Mouse (Mus musculus): ENCODE results near the gene Sdk1. TPM values are rescaled to one million over a fixed set of nuclear protein-coding genes. Genes with fewer than 3 reads are reported as not detected.

The Sdk1 gene
- polyA plus RNA-seq, 1 experiment from 2014 or later, result 3.4 TPM

GRCm38 (mm10) chr5:142156868-142157852 is 915.9 kb downstream of the Sdk1 start:
- no peak overlapping the region for H3K4me3 ChIP-seq (replicated peaks; ENCODE audit: low read length)
- no peak for ATAC-seq (ENCODE audit: insufficient read depth, low FRiP score)
- H3K9ac ChIP-seq (ENCODE audit: low read length), result no peak overlapping the region
- no peak overlapping the region for H3K4me2 ChIP-seq (ENCODE audit: low read depth, low read length)
- no peaks in the 10 kb centered on the region for H3K9me3 ChIP-seq (replicated peaks; ENCODE audit: control insufficient read depth, low read length)
- no peaks in the 10 kb centered on the region for H3K36me3 ChIP-seq (ENCODE audit: control insufficient read depth, insufficient read depth, low read length)
- WGBS, result 80% methylated on average over 17 of the region's 17 CpGs
- no peaks in the 10 kb centered on the region for H3K4me1 ChIP-seq (ENCODE audit: control insufficient read depth, insufficient read depth, low read length)
- H3K27ac ChIP-seq (ENCODE audit: low read length), result no peak overlapping the region
- H3K27me3 ChIP-seq (ENCODE audit: control insufficient read depth, insufficient read depth, low read length), result no peaks in the 10 kb centered on the region

DNA sequence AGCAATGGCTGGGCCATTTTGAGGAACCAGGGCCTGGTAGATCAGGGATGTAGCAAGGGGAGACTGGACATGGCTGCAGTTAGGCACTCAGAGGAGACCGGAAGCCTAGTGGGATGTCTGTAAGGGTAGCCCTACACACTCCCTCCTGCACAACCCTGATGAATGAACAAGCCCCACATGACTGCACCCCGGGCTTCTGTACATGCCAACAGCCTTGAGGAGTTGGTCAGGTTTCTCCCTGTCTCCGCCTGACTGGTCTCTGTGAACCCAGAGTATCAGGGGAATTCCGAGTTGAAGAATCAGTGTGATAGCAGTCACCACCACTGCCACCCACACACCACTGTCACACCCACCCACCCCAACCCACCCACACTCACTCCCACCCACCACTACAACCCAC is 922.2 kb downstream of the Sdk1 start:
- no peak overlapping the region for H3K9ac ChIP-seq (ENCODE audit: low read length)
- no peak overlapping the region for H3K4me3 ChIP-seq (replicated peaks; ENCODE audit: low read length)
- H3K4me1 ChIP-seq (ENCODE audit: control insufficient read depth, insufficient read depth, low read length), result no peaks in the 10 kb centered on the region
- no peak overlapping the region for H3K4me2 ChIP-seq (ENCODE audit: low read depth, low read length)
- no peak overlapping the region for H3K27ac ChIP-seq (ENCODE audit: low read length)
- WGBS, result 86% methylated on average over 4 of the region's 4 CpGs
- H3K9me3 ChIP-seq (replicated peaks; ENCODE audit: control insufficient read depth, low read length), result no peaks in the 10 kb centered on the region
- no peak for ATAC-seq (ENCODE audit: insufficient read depth, low FRiP score)
- H3K36me3 ChIP-seq (ENCODE audit: control insufficient read depth, insufficient read depth, low read length), result no peaks in the 10 kb centered on the region
- H3K27me3 ChIP-seq (ENCODE audit: control insufficient read depth, insufficient read depth, low read length), result no peaks in the 10 kb centered on the region

GRCm38 (mm10) chr5:142173636-142174035 is 932.3 kb downstream of the Sdk1 start:
- H3K9ac ChIP-seq (ENCODE audit: low read length), result no peak overlapping the region
- H3K4me1 ChIP-seq (ENCODE audit: control insufficient read depth, insufficient read depth, low read length), result no peaks in the 10 kb centered on the region
- H3K27ac ChIP-seq (ENCODE audit: low read length), result no peak overlapping the region
- no peaks in the 10 kb centered on the region; the same call in 1 of the 2 replicates for H3K9me3 ChIP-seq (replicated peaks; ENCODE audit: control insufficient read depth, low read length)
- no peaks in the 10 kb centered on the region; the same call in 1 of the 2 replicates for H3K36me3 ChIP-seq (ENCODE audit: control insufficient read depth, insufficient read depth, low read length)
- WGBS, result 87% methylated on average over 4 of the region's 4 CpGs
- no peaks in the 10 kb centered on the region for H3K27me3 ChIP-seq (ENCODE audit: control insufficient read depth, insufficient read depth, low read length)
- H3K4me3 ChIP-seq (replicated peaks; ENCODE audit: low read length), result no peak overlapping the region
- H3K4me2 ChIP-seq (ENCODE audit: low read depth, low read length), result no peak overlapping the region
- ATAC-seq (ENCODE audit: insufficient read depth, low FRiP score), result no peak

DNA sequence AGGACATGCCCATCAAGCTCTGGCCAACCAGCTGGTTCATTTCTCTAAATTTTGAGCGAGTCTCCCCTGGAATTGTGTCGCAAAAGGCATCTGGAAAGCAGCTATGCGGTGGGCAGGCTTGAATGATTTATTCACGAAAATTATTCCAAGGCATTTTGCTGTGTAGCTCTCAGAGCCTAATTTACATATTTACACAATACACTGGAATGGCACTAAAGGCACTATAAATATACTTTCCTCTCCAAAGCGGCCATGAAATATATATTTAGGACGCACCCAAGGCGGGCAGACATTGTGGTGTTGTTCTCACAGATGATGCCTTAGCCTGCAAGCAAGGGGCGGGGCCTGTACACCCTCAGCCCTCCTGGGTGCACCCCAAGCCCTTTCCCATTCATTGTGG is 936.9 kb downstream of the Sdk1 start:
- ATAC-seq (ENCODE audit: insufficient read depth, low FRiP score), result no peak
- 0 out of 2 replicates have a peak, but pooled peaks cover 2% of the 10 kb centered on the region for H3K4me1 ChIP-seq (ENCODE audit: control insufficient read depth, insufficient read depth, low read length)
- no peak overlapping the region for H3K4me3 ChIP-seq (replicated peaks; ENCODE audit: low read length)
- no peaks in the 10 kb centered on the region; the same call in 1 of the 2 replicates for H3K9me3 ChIP-seq (replicated peaks; ENCODE audit: control insufficient read depth, low read length)
- H3K4me2 ChIP-seq (ENCODE audit: low read depth, low read length), result no peak overlapping the region
- no peak overlapping the region for H3K27ac ChIP-seq (ENCODE audit: low read length)
- no peaks in the 10 kb centered on the region for H3K27me3 ChIP-seq (ENCODE audit: control insufficient read depth, insufficient read depth, low read length)
- WGBS, result 69% methylated on average over 8 of the region's 8 CpGs
- no peak overlapping the region for H3K9ac ChIP-seq (ENCODE audit: low read length)
- no peaks in the 10 kb centered on the region; the same call in 1 of the 2 replicates for H3K36me3 ChIP-seq (ENCODE audit: control insufficient read depth, insufficient read depth, low read length)

- H3K9ac ChIP-seq (ENCODE audit: low read length), result no peak overlapping the region
- ATAC-seq (ENCODE audit: insufficient read depth, low FRiP score), result no peak
- H3K36me3 ChIP-seq (ENCODE audit: control insufficient read depth, insufficient read depth, low read length), result no peaks in the 10 kb centered on the region; the same call in 1 of the 2 replicates
- H3K9me3 ChIP-seq (replicated peaks; ENCODE audit: control insufficient read depth, low read length), result no peaks in the 10 kb centered on the region; the same call in 1 of the 2 replicates
- H3K27ac ChIP-seq (ENCODE audit: low read length), result no peak overlapping the region
- H3K4me2 ChIP-seq (ENCODE audit: low read depth, low read length), result no peak overlapping the region
- H3K4me1 ChIP-seq (ENCODE audit: control insufficient read depth, insufficient read depth, low read length), result 0 out of 2 replicates have a peak, but pooled peaks cover 2% of the 10 kb centered on the region
- 82% methylated on average over 11 of the region's 11 CpGs for WGBS
- H3K4me3 ChIP-seq (replicated peaks; ENCODE audit: low read length), result no peak overlapping the region
- no peaks in the 10 kb centered on the region for H3K27me3 ChIP-seq (ENCODE audit: control insufficient read depth, insufficient read depth, low read length)
Measured at GRCm38 (mm10) chr5:142179304-142179703, 938.0 kb downstream of the Sdk1 start.

- ATAC-seq (ENCODE audit: insufficient read depth, low FRiP score), result peak; percentile 50; the same call in 1 of the 2 replicates
- H3K27ac ChIP-seq (ENCODE audit: low read length), result no peak overlapping the region
- H3K4me1 ChIP-seq (ENCODE audit: control insufficient read depth, insufficient read depth, low read length), result 0 out of 2 replicates have a peak, but pooled peaks cover 2% of the 10 kb centered on the region
Measured at GRCm38 (mm10) chr5:142181862-142182261, 940.6 kb downstream of the Sdk1 start.

DNA sequence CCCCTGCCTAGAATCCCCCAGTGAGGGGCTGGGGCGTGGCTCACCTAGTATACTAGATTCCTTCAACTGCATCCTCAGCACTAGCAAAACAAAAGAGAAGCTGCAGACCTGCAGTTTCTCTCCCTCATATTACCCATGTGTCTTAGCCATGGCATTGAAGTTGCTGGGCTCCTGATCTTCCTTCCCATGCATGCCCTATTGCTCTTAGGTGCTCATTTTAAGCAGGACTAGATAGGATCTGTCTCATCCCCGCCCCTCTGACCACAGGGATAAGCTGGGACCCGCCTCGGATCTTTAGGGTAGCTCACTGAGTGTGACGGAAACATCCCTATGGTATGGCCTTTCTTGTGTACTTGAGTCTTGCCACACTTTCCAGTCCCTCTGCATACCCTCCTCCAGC is 947.5 kb downstream of the Sdk1 start:
- H3K4me2 ChIP-seq (ENCODE audit: low read depth, low read length), result no peak overlapping the region
- no peaks in the 10 kb centered on the region for H3K4me1 ChIP-seq (ENCODE audit: control insufficient read depth, insufficient read depth, low read length)
- no peaks in the 10 kb centered on the region for H3K9me3 ChIP-seq (replicated peaks; ENCODE audit: control insufficient read depth, low read length)
- 84% methylated on average over 5 of the region's 5 CpGs for WGBS
- no peak overlapping the region for H3K27ac ChIP-seq (ENCODE audit: low read length)
- no peaks in the 10 kb centered on the region for H3K36me3 ChIP-seq (ENCODE audit: control insufficient read depth, insufficient read depth, low read length)
- H3K9ac ChIP-seq (ENCODE audit: low read length), result no peak overlapping the region
- ATAC-seq (ENCODE audit: insufficient read depth, low FRiP score), result no peak
- no peaks in the 10 kb centered on the region for H3K27me3 ChIP-seq (ENCODE audit: control insufficient read depth, insufficient read depth, low read length)
- no peak overlapping the region for H3K4me3 ChIP-seq (replicated peaks; ENCODE audit: low read length)

More at GRCm38 (mm10) chr5:142181862-142182261, 940.6 kb downstream of the Sdk1 start:
- no peaks in the 10 kb centered on the region for H3K9me3 ChIP-seq (replicated peaks; ENCODE audit: control insufficient read depth, low read length)
- no peak overlapping the region for H3K4me2 ChIP-seq (ENCODE audit: low read depth, low read length)
- no peak overlapping the region for H3K9ac ChIP-seq (ENCODE audit: low read length)
- H3K4me3 ChIP-seq (replicated peaks; ENCODE audit: low read length), result no peak overlapping the region
- no peaks in the 10 kb centered on the region for H3K27me3 ChIP-seq (ENCODE audit: control insufficient read depth, insufficient read depth, low read length)
- whole genome bisulfite sequencing, result 36% methylated on average over 14 of the region's 14 CpGs
- no peaks in the 10 kb centered on the region for H3K36me3 ChIP-seq (ENCODE audit: control insufficient read depth, insufficient read depth, low read length)

GRCm38 (mm10) chr5:142209911-142210310 is 968.6 kb downstream of the Sdk1 start:
- H3K27me3 ChIP-seq (ENCODE audit: control insufficient read depth, insufficient read depth, low read length), result no peaks in the 10 kb centered on the region
- H3K4me1 ChIP-seq (ENCODE audit: control insufficient read depth, insufficient read depth, low read length), result no peaks in the 10 kb centered on the region
- H3K9me3 ChIP-seq (replicated peaks; ENCODE audit: control insufficient read depth, low read length), result no peaks in the 10 kb centered on the region
- H3K4me2 ChIP-seq (ENCODE audit: low read depth, low read length), result no peak overlapping the region
- H3K27ac ChIP-seq (ENCODE audit: low read length), result no peak overlapping the region
- H3K36me3 ChIP-seq (ENCODE audit: control insufficient read depth, insufficient read depth, low read length), result no peaks in the 10 kb centered on the region
- H3K9ac ChIP-seq (ENCODE audit: low read length), result no peak overlapping the region
- no peak for ATAC-seq (ENCODE audit: insufficient read depth, low FRiP score)
- no peak overlapping the region for H3K4me3 ChIP-seq (replicated peaks; ENCODE audit: low read length)

DNA sequence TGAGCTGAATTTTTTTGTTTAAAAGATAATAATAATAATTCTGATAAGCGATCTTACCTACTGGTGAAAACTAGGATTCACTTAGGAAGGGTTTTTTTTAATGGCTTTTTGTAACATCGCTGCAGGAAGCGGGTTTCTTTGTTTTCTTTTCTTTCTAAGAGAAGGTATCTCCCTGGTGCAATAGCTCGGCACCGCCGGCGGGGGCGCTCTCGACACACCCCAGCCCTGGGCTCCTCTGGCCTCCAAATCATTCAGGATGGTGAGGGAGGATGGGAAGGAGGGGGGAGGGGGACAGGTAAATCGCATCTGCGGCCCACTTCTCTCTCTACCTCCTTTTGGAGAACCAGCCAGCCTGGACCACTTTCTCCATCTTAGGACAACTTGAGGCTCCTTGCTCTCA is 971.0 kb downstream of the Sdk1 start:
- no peaks in the 10 kb centered on the region for H3K27me3 ChIP-seq (ENCODE audit: control insufficient read depth, insufficient read depth, low read length)
- no peak overlapping the region for H3K27ac ChIP-seq (ENCODE audit: low read length)
- no peaks in the 10 kb centered on the region for H3K36me3 ChIP-seq (ENCODE audit: control insufficient read depth, insufficient read depth, low read length)
- H3K9me3 ChIP-seq (replicated peaks; ENCODE audit: control insufficient read depth, low read length), result no peaks in the 10 kb centered on the region
- H3K4me3 ChIP-seq (replicated peaks; ENCODE audit: low read length), result no peak overlapping the region
- no peaks in the 10 kb centered on the region for H3K4me1 ChIP-seq (ENCODE audit: control insufficient read depth, insufficient read depth, low read length)
- WGBS, result 71% methylated on average over 11 of the region's 11 CpGs
- ATAC-seq (ENCODE audit: insufficient read depth, low FRiP score), result no peak
- no peak overlapping the region for H3K9ac ChIP-seq (ENCODE audit: low read length)
- no peak overlapping the region for H3K4me2 ChIP-seq (ENCODE audit: low read depth, low read length)
